Mouse (Mus musculus): Measurements from ENCODE around the gene Trmt44. TPM values are rescaled to one million over a fixed set of nuclear protein-coding genes. Genes with fewer than 3 reads are reported as not detected.

The Trmt44 gene
- polyA plus RNA-seq, 1 experiment from 2014 or later = 8.2 TPM

DNA sequence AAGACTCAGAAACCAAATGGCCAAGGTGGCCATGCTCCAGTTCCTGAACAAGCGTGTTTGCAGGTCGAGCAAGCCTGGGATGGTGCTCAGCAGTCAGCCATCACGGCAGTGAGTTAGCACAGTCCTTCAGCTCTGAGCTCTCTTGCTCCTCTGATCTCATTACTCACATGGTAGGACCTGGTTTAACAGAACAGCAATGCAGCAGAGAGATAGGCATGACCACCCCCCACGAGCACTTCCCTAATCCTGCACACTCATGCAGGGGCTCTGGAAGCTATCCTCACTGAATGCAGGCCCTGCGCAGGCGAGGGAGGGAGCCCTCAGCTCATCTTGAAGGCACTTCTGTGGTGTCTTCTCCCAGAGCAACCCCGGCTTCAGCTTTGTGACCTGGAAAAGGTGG, 18.5 kb downstream of the Trmt44 start:
- Histone ChIP-seq H3K4me1 (replicated peaks) (peaks cover 13% of the 10 kb centered on the region), H3K27me3 (ENCODE audit: insufficient read depth, poor library complexity, severe bottlenecking) (no peaks in the 10 kb centered on the region), H3K9me3 (no peaks in the 10 kb centered on the region), H3K27ac (no peak overlapping the region), H3K36me3 (peaks cover 73% of the 10 kb centered on the region), H3K4me3 (no peak overlapping the region)
- DNase-seq (ENCODE audit: low spot score) = no peak
- 83% methylated on average over 7 of the region's 7 CpGs for WGBS

DNA sequence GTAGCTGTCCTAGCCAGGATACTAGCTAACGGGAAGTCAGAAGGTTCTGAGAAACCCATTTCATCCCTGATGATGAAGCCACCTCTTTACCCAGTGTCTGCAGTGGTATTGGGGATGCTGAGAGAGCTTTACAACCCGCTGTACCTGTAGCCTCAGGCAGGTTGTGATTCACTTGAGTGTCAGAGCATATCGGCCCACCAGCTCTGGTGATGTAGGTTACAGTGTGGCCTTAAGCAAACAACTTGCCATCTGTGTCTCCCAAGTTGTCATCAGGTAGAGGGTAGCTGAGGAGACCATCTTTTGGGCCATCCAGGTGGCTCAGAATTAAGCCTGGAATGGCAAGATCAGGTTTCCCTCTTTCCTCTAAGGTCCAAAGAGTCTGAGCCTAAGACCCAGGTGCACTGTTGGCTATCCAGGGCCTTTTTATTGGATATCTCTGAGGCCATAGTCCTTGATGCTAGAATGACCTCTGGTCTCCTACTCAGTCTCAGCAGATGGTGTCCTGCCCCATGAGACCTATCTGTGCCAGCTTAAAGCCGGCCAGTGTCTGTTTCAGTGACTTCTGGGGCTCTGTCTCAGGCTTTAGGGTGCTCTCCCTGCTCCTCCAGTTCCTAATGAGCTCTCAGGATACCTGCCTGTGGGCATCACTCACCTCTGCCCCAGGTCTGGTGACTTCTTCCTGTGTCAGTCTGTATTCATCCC, 21.9 kb downstream of the Trmt44 start:
- H3K4me3 ChIP-seq = no peak overlapping the region
- H3K36me3 ChIP-seq = peaks cover 42% of the 10 kb centered on the region
- WGBS = 86% methylated on average over 4 of the region's 4 CpGs
- H3K4me1 ChIP-seq (replicated peaks) = peaks cover 12% of the 10 kb centered on the region
- DNase-seq (ENCODE audit: low spot score) = no peak
- H3K27me3 ChIP-seq (ENCODE audit: insufficient read depth, poor library complexity, severe bottlenecking) = no peaks in the 10 kb centered on the region
- H3K9me3 ChIP-seq = no peaks in the 10 kb centered on the region
- no peak overlapping the region for H3K27ac ChIP-seq

GRCm38 (mm10) chr5:35551855-35552837, 22.7 kb downstream of the Trmt44 start:
- Histone ChIP-seq H3K27me3 (ENCODE audit: insufficient read depth, poor library complexity, severe bottlenecking) (no peaks in the 10 kb centered on the region), H3K4me1 (replicated peaks) (peaks cover 7% of the 10 kb centered on the region; the same call in 1 of the 2 replicates), H3K36me3 (peaks cover 33% of the 10 kb centered on the region), H3K27ac (0 out of 2 replicates have a peak overlapping the region, but pooled peaks have one; percentile 35), H3K9me3 (no peaks in the 10 kb centered on the region), H3K4me3 (no peak overlapping the region)
- DNase-seq (ENCODE audit: low spot score) = no peak
- WGBS = 53% methylated on average over 7 of the region's 7 CpGs

- H3K36me3 ChIP-seq = no peaks in the 10 kb centered on the region
- H3K27ac ChIP-seq = no peak overlapping the region
- no peak for DNase-seq (ENCODE audit: low spot score)
- no peaks in the 10 kb centered on the region for H3K27me3 ChIP-seq (ENCODE audit: insufficient read depth, poor library complexity, severe bottlenecking)
- H3K9me3 ChIP-seq = no peaks in the 10 kb centered on the region
- peaks cover 3% of the 10 kb centered on the region for H3K4me1 ChIP-seq (replicated peaks)
- no peak overlapping the region for H3K4me3 ChIP-seq
Observed at GRCm38 (mm10) chr5:35546127-35546526, 28.7 kb downstream of the Trmt44 start.

GRCm38 (mm10) chr5:35541059-35541790, 33.6 kb downstream of the Trmt44 start:
- peak; percentile 36 for DNase-seq (ENCODE audit: low spot score)
- Histone ChIP-seq H3K4me3 (no peak overlapping the region), H3K9me3 (no peaks in the 10 kb centered on the region), H3K36me3 (no peaks in the 10 kb centered on the region), H3K27me3 (ENCODE audit: insufficient read depth, poor library complexity, severe bottlenecking) (no peaks in the 10 kb centered on the region), H3K27ac (peak overlapping the region; percentile 53; the same call in 1 of the 2 replicates), H3K4me1 (replicated peaks) (peaks cover 16% of the 10 kb centered on the region)
- WGBS = 70% methylated on average over 4 of the region's 4 CpGs

- H3K4me1 ChIP-seq (replicated peaks) = peaks cover 16% of the 10 kb centered on the region
- peak overlapping the region; percentile 53; the same call in 1 of the 2 replicates for H3K27ac ChIP-seq
- H3K27me3 ChIP-seq (ENCODE audit: insufficient read depth, poor library complexity, severe bottlenecking) = no peaks in the 10 kb centered on the region
- H3K36me3 ChIP-seq = no peaks in the 10 kb centered on the region
- WGBS = 54% methylated on average over 5 of the region's 5 CpGs
- DNase-seq (ENCODE audit: low spot score) = peak; percentile 16
- no peaks in the 10 kb centered on the region for H3K9me3 ChIP-seq
- no peak overlapping the region for H3K4me3 ChIP-seq
Observed at GRCm38 (mm10) chr5:35540555-35540954, 34.3 kb downstream of the Trmt44 start.

DNA sequence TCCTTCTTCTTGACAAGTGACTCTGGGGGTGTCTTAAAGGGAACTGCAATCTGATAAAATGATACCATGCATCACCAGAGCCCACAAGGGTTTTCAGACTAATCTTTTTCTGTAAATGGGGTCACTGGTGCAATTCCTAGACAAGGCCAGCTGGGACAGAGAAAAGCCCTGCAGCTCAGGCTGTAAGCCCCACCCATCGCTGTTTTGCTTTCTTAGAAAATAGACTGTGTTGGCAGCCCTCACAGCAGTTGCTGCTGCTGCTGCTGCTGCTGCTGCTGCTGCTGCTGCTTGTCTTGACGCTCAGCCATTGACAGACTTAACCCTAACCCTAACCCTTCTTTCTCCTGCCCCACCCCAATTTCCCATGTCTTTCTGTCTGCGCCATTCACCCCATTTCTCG, 35.3 kb downstream of the Trmt44 start:
- Histone ChIP-seq H3K4me3 (no peak overlapping the region), H3K4me1 (replicated peaks) (peaks cover 16% of the 10 kb centered on the region), H3K27ac (no peak overlapping the region), H3K36me3 (no peaks in the 10 kb centered on the region), H3K9me3 (no peaks in the 10 kb centered on the region), H3K27me3 (ENCODE audit: insufficient read depth, poor library complexity, severe bottlenecking) (no peaks in the 10 kb centered on the region)
- WGBS = 54% methylated on average over 4 of the region's 4 CpGs
- DNase-seq (ENCODE audit: low spot score) = no peak

DNA sequence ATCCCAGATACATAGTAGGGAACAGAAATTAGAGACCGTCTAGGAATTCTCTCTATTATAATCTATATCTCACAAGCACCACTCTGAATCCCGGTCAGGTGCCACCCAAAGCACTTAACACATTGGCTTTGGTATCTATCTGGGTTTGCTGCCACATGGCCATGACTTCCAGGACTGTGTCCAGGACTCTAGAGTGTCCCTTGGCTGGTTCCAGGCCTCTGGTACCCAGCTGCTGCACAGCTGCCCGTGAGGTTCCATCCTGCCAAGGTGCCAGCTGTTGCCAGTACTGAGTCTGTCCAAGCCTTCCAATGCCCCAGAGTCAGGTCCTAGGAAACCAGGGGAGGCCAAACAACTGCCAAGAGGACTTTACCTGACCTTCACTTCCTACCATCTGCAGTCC, 36.8 kb downstream of the Trmt44 start:
- H3K27ac ChIP-seq = no peak overlapping the region
- H3K36me3 ChIP-seq = no peaks in the 10 kb centered on the region
- no peaks in the 10 kb centered on the region for H3K9me3 ChIP-seq
- no peaks in the 10 kb centered on the region for H3K27me3 ChIP-seq (ENCODE audit: insufficient read depth, poor library complexity, severe bottlenecking)
- no peak for DNase-seq (ENCODE audit: low spot score)
- peaks cover 16% of the 10 kb centered on the region for H3K4me1 ChIP-seq (replicated peaks)
- H3K4me3 ChIP-seq = no peak overlapping the region
- 91% methylated on average over 3 of the region's 3 CpGs for WGBS

DNA sequence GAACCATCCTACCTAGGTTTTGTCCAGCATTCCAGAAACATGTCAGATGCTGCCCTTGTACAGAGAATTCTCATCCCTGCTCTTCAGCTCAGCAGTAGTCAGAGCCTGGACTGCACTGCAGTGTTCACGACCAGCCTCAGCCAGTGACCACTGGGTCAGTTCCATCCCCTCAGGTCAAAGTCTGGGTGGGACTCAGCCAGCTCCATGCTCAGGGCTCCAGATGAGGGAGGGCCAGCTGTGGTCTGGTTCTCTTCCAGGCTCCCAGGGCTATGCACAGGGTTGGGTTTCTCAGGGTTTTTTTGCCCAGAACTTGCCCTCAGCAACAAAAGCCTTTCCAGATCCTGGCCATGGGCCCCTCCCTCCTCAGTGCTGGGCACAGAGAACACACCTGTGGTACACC, 37.4 kb downstream of the Trmt44 start:
- Histone ChIP-seq H3K36me3 (no peaks in the 10 kb centered on the region), H3K4me3 (no peak overlapping the region), H3K27ac (no peak overlapping the region), H3K9me3 (no peaks in the 10 kb centered on the region), H3K27me3 (ENCODE audit: insufficient read depth, poor library complexity, severe bottlenecking) (no peaks in the 10 kb centered on the region), H3K4me1 (replicated peaks) (peaks cover 16% of the 10 kb centered on the region)
- no peak for DNase-seq (ENCODE audit: low spot score)
- WGBS = 64% methylated on average over 1 of the region's 1 CpGs

- Histone ChIP-seq H3K36me3 (no peaks in the 10 kb centered on the region), H3K27ac (no peak overlapping the region), H3K4me3 (no peak overlapping the region), H3K4me1 (replicated peaks) (peaks cover 19% of the 10 kb centered on the region), H3K27me3 (ENCODE audit: insufficient read depth, poor library complexity, severe bottlenecking) (peaks cover 5% of the 10 kb centered on the region; the same call in 1 of the 2 replicates), H3K9me3 (no peaks in the 10 kb centered on the region)
- 67% methylated on average over 3 of the region's 3 CpGs for WGBS
- DNase-seq (ENCODE audit: low spot score) = no peak
Observed at GRCm38 (mm10) chr5:35536271-35536670, 38.6 kb downstream of the Trmt44 start.

GRCm38 (mm10) chr5:35531586-35531985, 43.3 kb downstream of the Trmt44 start:
- no peak overlapping the region for H3K4me3 ChIP-seq
- no peak overlapping the region for H3K27ac ChIP-seq
- peak; percentile 54 for DNase-seq (ENCODE audit: low spot score)
- no peaks in the 10 kb centered on the region for H3K9me3 ChIP-seq
- 19% methylated on average over 10 of the region's 10 CpGs for WGBS
- peaks cover 17% of the 10 kb centered on the region; the same call in 1 of the 2 replicates for H3K4me1 ChIP-seq (replicated peaks)
- peaks cover 21% of the 10 kb centered on the region for H3K27me3 ChIP-seq (ENCODE audit: insufficient read depth, poor library complexity, severe bottlenecking)
- no peaks in the 10 kb centered on the region for H3K36me3 ChIP-seq

GRCm38 (mm10) chr5:35530442-35530841, 44.4 kb downstream of the Trmt44 start:
- WGBS = 20% methylated on average over 4 of the region's 4 CpGs
- Histone ChIP-seq H3K4me1 (replicated peaks) (peaks cover 28% of the 10 kb centered on the region), H3K27me3 (ENCODE audit: insufficient read depth, poor library complexity, severe bottlenecking) (peaks cover 32% of the 10 kb centered on the region), H3K27ac (no peak overlapping the region), H3K36me3 (no peaks in the 10 kb centered on the region), H3K9me3 (no peaks in the 10 kb centered on the region), H3K4me3 (no peak overlapping the region)
- DNase-seq (ENCODE audit: low spot score) = peak; percentile 66
